Comparison of ENCODE assay signal across 10 mouse cellular contexts in genomic region chr4:45106409-45106808, GRCm38 (mm10). TPM values are rescaled to one million over a fixed set of nuclear protein-coding genes. Genes with fewer than 3 reads are reported as not detected.
A peak's percentile ranks its signal among the peaks of the same experiment; 100 is the strongest.
DNase-seq lines count a peak whose midpoint lies in the region; ATAC-seq and TF ChIP-seq lines count a peak whose summit lies in the region.
"Had no signal": no experiment of that assay in that cellular context is flagged by ENCODE, and none has a peak within 500 bp of the region (broad histone marks: within the 10 kb centered on the region; RNA-seq: fewer than 3 reads in every experiment).

No protein-coding gene starts in this region.

- intact Hi-C loops in left cerebral cortex, adult 2 months (cut with DNase I) = loop anchor here (5.0 kb wide), 1 partner anchor 89 kb away; the partner anchor contains the start of gene Polr1e

- H3K27me3 ChIP-seq in intestine, embryonic 15.5 days (replicated peaks) = no peaks in the 10 kb centered on the region
- no peaks in the 10 kb centered on the region for H3K27me3 ChIP-seq in neural tube, embryonic 14.5 days (ENCODE audit: control insufficient read depth, insufficient read depth, low read length)

- no peak overlapping the region for H3K27ac ChIP-seq in layer of hippocampus, adult 2 months
- no peak overlapping the region for H3K27ac ChIP-seq in brown adipose tissue, adult 24 weeks (replicated peaks; ENCODE audit: low read depth, low read length)
- no peak overlapping the region for H3K27ac ChIP-seq in intestine, embryonic 15.5 days
- H3K27ac ChIP-seq in neural tube, embryonic 14.5 days (ENCODE audit: low read depth, low read length) = no peak overlapping the region
- H3K27ac ChIP-seq in left cerebral cortex, adult 2 months = no peak overlapping the region

- ATAC-seq in intestine, embryonic 15.5 days = no peak
- ATAC-seq in neural tube, embryonic 14.5 days (ENCODE audit: low read depth) = no peak

- 0 out of 2 replicates have a peak, but pooled peaks cover 12% of the 10 kb centered on the region for H3K36me3 ChIP-seq in intestine, embryonic 15.5 days
- peaks cover 14% of the 10 kb centered on the region; the same call in 1 of the 2 replicates for H3K36me3 ChIP-seq in neural tube, embryonic 14.5 days (ENCODE audit: control insufficient read depth, insufficient read depth, low read length)

- 66% methylated on average over 5 of the region's 5 CpGs for WGBS in intestine, embryonic 15.5 days
- 77% methylated on average over 5 of the region's 5 CpGs for WGBS in neural tube, embryonic 14.5 days

- H3K9ac ChIP-seq in intestine, embryonic 15.5 days = no peak overlapping the region
- no peak overlapping the region for H3K9ac ChIP-seq in neural tube, embryonic 14.5 days (replicated peaks; ENCODE audit: low read depth, low read length)

- 0 out of 2 replicates have a peak, but pooled peaks have one; percentile 9 for TF ChIP-seq CTCF in layer of hippocampus, adult 2 months (conservative IDR thresholded peaks at IDR 0.05)
- TF ChIP-seq CTCF in left cerebral cortex, adult 2 months (IDR thresholded peaks at IDR 0.05) = no peak; the same call in 1 of the 2 replicates

- H3K4me1 ChIP-seq in brown adipose tissue, adult 24 weeks (ENCODE audit: control insufficient read depth, insufficient read depth, insufficient read length, low read length) = 0 out of 2 replicates have a peak, but pooled peaks cover 6% of the 10 kb centered on the region
- H3K4me1 ChIP-seq in intestine, embryonic 15.5 days (replicated peaks) = peaks cover 14% of the 10 kb centered on the region; the same call in 1 of the 2 replicates
- H3K4me1 ChIP-seq in neural tube, embryonic 14.5 days (ENCODE audit: control insufficient read depth, insufficient read depth, low read length) = peaks cover 8% of the 10 kb centered on the region

- H3K4me2 ChIP-seq in intestine, embryonic 15.5 days (replicated peaks) = peak overlapping the region; percentile 69
- H3K4me2 ChIP-seq in neural tube, embryonic 14.5 days (ENCODE audit: low read depth, low read length) = peak overlapping the region; percentile 81; the same call in 1 of the 2 replicates

- no peaks in the 10 kb centered on the region for H3K9me3 ChIP-seq in intestine, embryonic 15.5 days
- no peaks in the 10 kb centered on the region for H3K9me3 ChIP-seq in neural tube, embryonic 14.5 days (ENCODE audit: control insufficient read depth, low read length)

- DNase-seq in layer of hippocampus, adult 2 months (ENCODE audit: low spot score in 2 of 2) = no peak
- DNase-seq in layer of hippocampus, adult 9-11 months = no peak
- no peak for DNase-seq in adrenal gland, postnatal 36 days
- no peak for DNase-seq in ovary, postnatal 36 days (ENCODE audit: low spot score)
- DNase-seq in left cerebral cortex, adult 2 months (ENCODE audit: extremely low spot score in 1 of 2, low spot score in 2 of 2) = no peak
- DNase-seq: cerebellum, adult 9-11 months; right cerebral cortex, adult 18-20 months had no signal

- peak overlapping the region; percentile 70; the same call in 1 of the 2 replicates for H3K4me3 ChIP-seq in layer of hippocampus, adult 2 months
- H3K4me3 ChIP-seq in brown adipose tissue, adult 24 weeks (ENCODE audit: insufficient read depth, low read depth, low read length) = peak overlapping the region; percentile 98
- H3K4me3 ChIP-seq in intestine, embryonic 15.5 days (replicated peaks) = peak overlapping the region; percentile 95
- H3K4me3 ChIP-seq in neural tube, embryonic 14.5 days (ENCODE audit: low read depth, low read length) = no peak overlapping the region
- H3K4me3 ChIP-seq in left cerebral cortex, adult 2 months = no peak overlapping the region; the same call in 1 of the 2 replicates

RNA-seq across cellular contexts. Expression of gene Tomm5, which starts 1.5 kb away (rescaled TPM):
- total RNA-seq in layer of hippocampus, adult 2 months (2021) = 10 to 100 TPM; 58.4 to 67.6 TPM
- 316 and 377 TPM in 2 replicates for polyA plus RNA-seq in brown adipose tissue, adult 24 weeks (2012; ENCODE audit: insufficient read depth, insufficient read length, missing spikeins)
- 407 and 433 TPM in 2 replicates for polyA plus RNA-seq in intestine, embryonic 15.5 days (2015; fragmentation: Nextera tagmentation; extraction: Ambion mirVana)
- 161 and 166 TPM in 2 replicates for polyA plus RNA-seq in neural tube, embryonic 14.5 days (2014; fragmentation: Nextera tagmentation; extraction: Ambion mirVana)
- total RNA-seq in adrenal gland, postnatal 36 days (2021) = 100 to 1,000 TPM in 1 of 2 experiments, 10 to 100 TPM in 1; 90.2 to 110 TPM
- total RNA-seq in left cerebral cortex, adult 2 months (2021) = 10 to 100 TPM; 64.9 to 72.4 TPM

RNA-seq across cellular contexts. Expression of gene Fbxo10, which starts 22.0 kb away (rescaled TPM):
- total RNA-seq in layer of hippocampus, adult 2 months (2021) = 10 to 100 TPM; 46.1 to 48.0 TPM
- polyA plus RNA-seq in brown adipose tissue, adult 24 weeks (2012; ENCODE audit: insufficient read depth, insufficient read length, missing spikeins) = 1.1 TPM in 2 replicates
- polyA plus RNA-seq in intestine, embryonic 15.5 days (2015; fragmentation: Nextera tagmentation; extraction: Ambion mirVana) = 8.2 and 9.4 TPM in 2 replicates
- 12.9 and 14.5 TPM in 2 replicates for polyA plus RNA-seq in neural tube, embryonic 14.5 days (2014; fragmentation: Nextera tagmentation; extraction: Ambion mirVana)
- total RNA-seq in adrenal gland, postnatal 36 days (2021) = 10 to 100 TPM in 1 of 2 experiments, 1 to 10 TPM in 1; 7.2 to 10.6 TPM
- 10 to 100 TPM; 33.1 to 34.8 TPM for total RNA-seq in left cerebral cortex, adult 2 months (2021)

Comparison
In these comparisons a context has a peak if more than half of its experiments do, and no peak if none do; other contexts are left out.
1. H3K4me3 ChIP-seq: peak in layer of hippocampus, adult 2 months (single experiment), brown adipose tissue, adult 24 weeks (single experiment) and intestine, embryonic 15.5 days (single experiment); none in neural tube, embryonic 14.5 days (single experiment) and left cerebral cortex, adult 2 months (single experiment).